ENCODE assay signal across 23 mouse cellular contexts in the genomic region with DNA sequence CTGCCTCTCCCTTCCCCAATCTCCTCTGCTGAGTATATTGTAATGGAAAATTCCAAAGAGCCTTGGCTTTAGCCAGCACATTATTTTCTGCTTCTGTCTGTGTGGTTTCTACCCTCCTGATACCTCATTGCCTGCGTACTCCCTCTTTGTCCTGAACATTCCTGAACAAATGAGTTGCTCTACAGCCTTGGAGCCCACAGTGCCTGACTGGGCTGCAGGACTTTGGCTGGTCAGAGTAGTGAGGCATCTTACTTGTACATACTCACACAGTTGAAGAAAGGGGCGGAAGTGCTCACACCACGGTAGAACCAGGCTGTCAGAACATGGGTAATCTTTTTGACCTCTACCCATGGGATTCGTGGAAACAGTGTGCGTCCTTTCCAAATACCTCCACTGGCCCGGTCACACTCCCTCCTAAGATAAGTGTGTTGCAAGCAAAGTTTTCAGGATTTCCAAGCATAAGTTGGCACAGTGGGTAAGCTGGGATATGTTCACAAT. TPM values are rescaled to one million over a fixed set of nuclear protein-coding genes. Genes with fewer than 3 reads are reported as not detected.
DNase-seq lines count a peak whose midpoint lies in the region; ATAC-seq and TF ChIP-seq lines count a peak whose summit lies in the region.
"Had no signal": no experiment of that assay in that cellular context is flagged by ENCODE, and none has a peak within 500 bp of the region (broad histone marks: within the 10 kb centered on the region; RNA-seq: fewer than 3 reads in every experiment).

No protein-coding gene starts in this region.

- H3K4me1 ChIP-seq in heart, embryonic 16.5 days (ENCODE audit: control insufficient read depth, insufficient read depth, low read length), result peaks cover 43% of the 10 kb centered on the region
- H3K4me1 ChIP-seq in heart, embryonic 11.5 days (ENCODE audit: control insufficient read depth, insufficient read depth, low read length), result 0 out of 2 replicates have a peak, but pooled peaks cover 6% of the 10 kb centered on the region
- peaks cover 9% of the 10 kb centered on the region; the same call in 1 of the 2 replicates for H3K4me1 ChIP-seq in lung, postnatal 0 days (ENCODE audit: insufficient read depth, low read depth, low read length)
- H3K4me1 ChIP-seq: limb, embryonic 12.5 days; midbrain, embryonic 10.5 days; neural tube, embryonic 13.5 days had no signal

- peak overlapping the region; percentile 12; the same call in 1 of the 2 replicates for H3K27ac ChIP-seq in heart, embryonic 16.5 days (ENCODE audit: low read length)
- no peak overlapping the region for H3K27ac ChIP-seq in heart, embryonic 11.5 days (ENCODE audit: low read depth, low read length)
- H3K27ac ChIP-seq in lung, postnatal 0 days (ENCODE audit: low read length), result peak overlapping the region; percentile 60
- H3K27ac ChIP-seq: hindbrain, embryonic 14.5 days; limb, embryonic 12.5 days; midbrain, embryonic 10.5 days; neural tube, embryonic 13.5 days had no signal

- TF ChIP-seq CTCF in lung, postnatal 0 days (IDR thresholded peaks at IDR 0.05), result no peak

- WGBS in heart, embryonic 16.5 days, result 65% methylated on average over 6 of the region's 6 CpGs
- 74% methylated on average over 6 of the region's 6 CpGs for WGBS in heart, embryonic 11.5 days (ENCODE audit: insufficient replicate concordance)
- WGBS in lung, postnatal 0 days, result 58% methylated on average over 6 of the region's 6 CpGs

- TF ChIP-seq EP300 in lung, postnatal 0 days (IDR thresholded peaks at IDR 0.05), result no peak

- no peaks in the 10 kb centered on the region; the same call in 1 of the 2 replicates for H3K27me3 ChIP-seq in heart, embryonic 16.5 days (ENCODE audit: control insufficient read depth, insufficient read depth, low read length)
- no peaks in the 10 kb centered on the region for H3K27me3 ChIP-seq in heart, embryonic 11.5 days (ENCODE audit: control insufficient read depth, insufficient read depth, low read length)
- H3K27me3 ChIP-seq in lung, postnatal 0 days (replicated peaks; ENCODE audit: insufficient read depth, low read length), result no peaks in the 10 kb centered on the region
- H3K27me3 ChIP-seq: neural tube, embryonic 13.5 days had no signal

- no peaks in the 10 kb centered on the region for H3K9me3 ChIP-seq in heart, embryonic 16.5 days (replicated peaks; ENCODE audit: control insufficient read depth, low read length)
- no peaks in the 10 kb centered on the region for H3K9me3 ChIP-seq in heart, embryonic 11.5 days (replicated peaks; ENCODE audit: control insufficient read depth, low read length)
- no peaks in the 10 kb centered on the region for H3K9me3 ChIP-seq in lung, postnatal 0 days (ENCODE audit: low read length)
- H3K9me3 ChIP-seq: limb, embryonic 12.5 days; midbrain, embryonic 10.5 days; neural tube, embryonic 13.5 days had no signal

- no peak for ATAC-seq in heart, embryonic 16.5 days (replicated peaks; ENCODE audit: extremely low read depth, insufficient read depth, low FRiP score)
- no peak for ATAC-seq in heart, embryonic 11.5 days (replicated peaks; ENCODE audit: insufficient number of reproducible peaks, low FRiP score, low TSS enrichment)
- ATAC-seq in lung, postnatal 0 days, result peak; percentile 65
- ATAC-seq: activated CD4-positive, CD25-positive, alpha-beta regulatory T cell, adult 4 months; forebrain, embryonic 16.5 days had no signal

- no peaks in the 10 kb centered on the region for H3K36me3 ChIP-seq in heart, embryonic 16.5 days (ENCODE audit: control insufficient read depth, insufficient read depth)
- H3K36me3 ChIP-seq in heart, embryonic 11.5 days (ENCODE audit: control insufficient read depth, insufficient read depth, low read length), result no peaks in the 10 kb centered on the region
- no peaks in the 10 kb centered on the region for H3K36me3 ChIP-seq in lung, postnatal 0 days (ENCODE audit: insufficient read depth, low read length)
- H3K36me3 ChIP-seq: limb, embryonic 12.5 days; midbrain, embryonic 10.5 days; neural tube, embryonic 13.5 days had no signal

- intact Hi-C loops in left cerebral cortex, postnatal 10 days (cut with DNase I), result no loop called here

- DNase-seq in adrenal gland, adult (ENCODE audit: inconsistent age in 2 of 2, low spot score in 1 of 2), result peak; percentile 50 to 75
- DNase-seq in adrenal gland, postnatal 4 days (ENCODE audit: low spot score in 2 of 2), result no peak
- no peak for DNase-seq in lung, postnatal 0 days (ENCODE audit: low spot score)
- DNase-seq in lung, postnatal 36 days, result no peak
- no peak for DNase-seq in spleen, postnatal 14 days (ENCODE audit: low spot score in 2 of 2)
- DNase-seq in left cerebral cortex, postnatal 10 days (ENCODE audit: extremely low spot score in 1 of 2, low spot score in 2 of 2), result no peak
- DNase-seq: cerebellum, adult 9-11 months; kidney, adult 11 months; kidney, postnatal 4 days; thymus, postnatal 14 days had no signal

- H3K9ac ChIP-seq in heart, embryonic 16.5 days (ENCODE audit: low read length), result no peak overlapping the region
- H3K9ac ChIP-seq in heart, embryonic 11.5 days (ENCODE audit: low read depth, low read length), result no peak overlapping the region
- H3K9ac ChIP-seq in lung, postnatal 0 days (replicated peaks; ENCODE audit: low read depth), result no peak overlapping the region
- H3K9ac ChIP-seq: hindbrain, embryonic 14.5 days; limb, embryonic 12.5 days; neural tube, embryonic 13.5 days had no signal

- H3K4me3 ChIP-seq in heart, embryonic 16.5 days (ENCODE audit: low read length), result no peak overlapping the region
- no peak overlapping the region for H3K4me3 ChIP-seq in heart, embryonic 11.5 days (ENCODE audit: low read depth, low read length)
- no peak overlapping the region for H3K4me3 ChIP-seq in lung, postnatal 0 days (ENCODE audit: low read depth, low read length)
- H3K4me3 ChIP-seq: erythroblast, embryonic 14.5 days; limb, embryonic 12.5 days; midbrain, embryonic 10.5 days; neural tube, embryonic 13.5 days had no signal

- no peak overlapping the region for H3K4me2 ChIP-seq in heart, embryonic 16.5 days (ENCODE audit: low read depth, low read length)
- H3K4me2 ChIP-seq in heart, embryonic 11.5 days, result no peak overlapping the region
- H3K4me2 ChIP-seq in lung, postnatal 0 days (replicated peaks; ENCODE audit: low read depth, low read length), result no peak overlapping the region
- H3K4me2 ChIP-seq: hindbrain, embryonic 14.5 days; limb, embryonic 12.5 days; neural tube, embryonic 13.5 days had no signal

RNA-seq across cellular contexts. Expression of a gene that starts 23.0 kb away (rescaled TPM):
- 100 to 1,000 TPM; 158 to 160 TPM for total RNA-seq in adrenal gland, postnatal 4 days (2021)
- 268 and 275 TPM in 2 replicates for polyA plus RNA-seq in heart, embryonic 16.5 days (2015; fragmentation: Nextera tagmentation; extraction: Ambion mirVana)
- 12.4 and 17.7 TPM in 2 replicates for polyA plus RNA-seq in heart, embryonic 11.5 days (2014; fragmentation: Nextera tagmentation; extraction: Ambion mirVana)
- polyA plus RNA-seq in lung, postnatal 0 days (2015; fragmentation: Nextera tagmentation; extraction: Ambion mirVana), result 177 and 201 TPM in 2 replicates
- 100 to 1,000 TPM; 125 to 126 TPM for total RNA-seq in left cerebral cortex, postnatal 10 days (2021)
- total RNA-seq: CH12.LX; monocyte, adult 5-6 weeks had no signal
- polyA plus RNA-seq: activated CD4-positive, CD25-positive, alpha-beta regulatory T cell, adult 4 months had no signal

RNA-seq across cellular contexts. Expression of a gene that starts 44.9 kb away (rescaled TPM):
- total RNA-seq in adrenal gland, postnatal 4 days (2021), result under 1 TPM; 0.22 to 0.37 TPM
- polyA plus RNA-seq in heart, embryonic 16.5 days (2015; fragmentation: Nextera tagmentation; extraction: Ambion mirVana), result not detected in 2 replicates
- polyA plus RNA-seq in heart, embryonic 11.5 days (2014; fragmentation: Nextera tagmentation; extraction: Ambion mirVana), result not detected in 2 replicates
- polyA plus RNA-seq in lung, postnatal 0 days (2015; fragmentation: Nextera tagmentation; extraction: Ambion mirVana), result not detected in 2 replicates
- under 1 TPM in 1 of 2 experiments, not detected in 1; 0.34 TPM for total RNA-seq in left cerebral cortex, postnatal 10 days (2021)
- total RNA-seq: CH12.LX; gastrocnemius, adult 18-20 months had no signal
- polyA plus RNA-seq: activated CD4-positive, CD25-positive, alpha-beta regulatory T cell, adult 4 months; erythroblast, embryonic 14.5 days; forebrain, embryonic 16.5 days; heart, embryonic 14.5 days; hindbrain, embryonic 14.5 days; limb, embryonic 12.5 days; midbrain, embryonic 10.5 days; neural tube, embryonic 13.5 days had no signal

Comparison
In these comparisons a context has a peak if more than half of its experiments do, and no peak if none do; other contexts are left out.
1. DNase-seq: peak in adrenal gland, adult (2 of 2); none in adrenal gland, postnatal 4 days (0 of 2), lung, postnatal 0 days (single experiment), lung, postnatal 36 days (single experiment), spleen, postnatal 14 days (0 of 2) and left cerebral cortex, postnatal 10 days (0 of 2).